Mouse (Mus musculus) layer of hippocampus, adult 11-12 months (tissue): ENCODE measurements around the gene Dleu7.

Source experiments
- DNase-seq: peaks from one replicate; pipeline ENCODE4 v3.0.0; 2022; ENCODE audit warnings: low spot score

The Dleu7 gene

DNA sequence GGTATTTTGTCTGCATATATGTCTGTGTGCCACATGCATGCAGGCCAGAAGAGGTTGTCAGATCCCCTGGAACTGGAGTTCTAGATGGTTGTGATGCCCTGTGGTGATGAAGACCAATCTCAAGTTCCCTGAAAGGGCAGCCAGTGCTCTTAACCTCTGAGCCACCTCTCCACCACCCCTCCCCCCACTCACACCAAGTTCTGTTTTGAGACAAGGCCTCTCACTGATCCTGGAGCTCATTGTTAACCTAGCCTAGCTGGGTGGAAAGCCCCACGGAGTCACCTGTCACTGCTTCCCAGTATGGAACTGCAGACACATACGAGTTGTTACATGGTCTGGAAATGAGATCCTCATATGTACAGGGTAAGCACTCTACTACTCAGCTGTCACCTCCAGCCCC is 9.9 kb downstream of the Dleu7 start:
- DNase-seq = no peak

DNA sequence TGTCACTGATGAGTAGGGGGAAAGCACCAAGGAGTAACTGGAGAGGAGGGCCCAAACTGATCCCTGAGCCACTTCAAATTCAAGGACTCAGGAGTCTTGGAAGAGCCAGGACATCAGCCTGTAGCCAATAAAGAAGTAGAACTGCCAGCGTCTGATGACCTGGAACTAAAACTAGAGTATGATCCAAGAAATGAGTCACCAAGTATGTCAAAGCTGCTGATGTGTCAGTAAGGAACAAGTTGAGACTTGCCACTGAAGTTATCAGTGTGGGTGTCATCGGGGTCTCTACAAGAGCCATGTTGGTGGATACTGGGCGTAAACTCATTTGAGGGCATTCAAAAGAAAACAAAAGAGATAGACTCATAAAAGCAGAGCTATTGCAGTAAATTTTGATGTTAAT is 19.2 kb downstream of the Dleu7 start:
- DNase-seq = no peak

DNA sequence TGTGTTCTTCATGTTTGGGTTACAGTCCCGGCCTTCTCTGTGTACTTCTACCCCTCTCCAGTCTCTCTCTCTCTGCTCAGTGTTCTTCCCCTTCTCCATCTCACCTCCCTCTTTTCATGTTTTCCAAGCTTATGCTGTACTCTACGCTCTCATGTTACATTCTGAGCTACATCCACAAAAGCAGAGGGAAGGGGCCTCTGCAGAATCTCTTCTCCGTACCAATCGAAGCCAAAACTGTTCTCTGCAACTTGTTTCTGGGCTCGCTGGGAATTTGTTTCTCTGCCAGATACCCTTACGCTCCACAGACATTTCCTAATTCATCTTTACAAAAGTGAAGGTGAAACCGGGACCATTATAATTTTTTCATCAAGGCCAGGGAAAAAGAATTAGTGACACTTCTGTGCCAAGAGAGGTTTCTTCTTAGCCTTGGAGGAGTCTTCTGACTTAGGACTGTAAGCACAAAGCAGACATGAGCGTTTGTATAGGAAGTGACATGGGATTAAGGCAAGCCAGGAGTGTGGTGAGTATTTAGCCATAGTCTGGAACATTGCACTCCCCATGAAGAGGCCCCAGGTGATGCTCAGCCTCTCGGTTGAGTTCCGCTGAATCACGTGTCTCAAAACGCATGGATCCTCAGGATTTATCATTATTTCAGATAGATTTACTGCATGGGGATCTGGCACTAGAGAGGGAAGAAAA is 22.0 kb downstream of the Dleu7 start:
- DNase-seq = no peak

DNA sequence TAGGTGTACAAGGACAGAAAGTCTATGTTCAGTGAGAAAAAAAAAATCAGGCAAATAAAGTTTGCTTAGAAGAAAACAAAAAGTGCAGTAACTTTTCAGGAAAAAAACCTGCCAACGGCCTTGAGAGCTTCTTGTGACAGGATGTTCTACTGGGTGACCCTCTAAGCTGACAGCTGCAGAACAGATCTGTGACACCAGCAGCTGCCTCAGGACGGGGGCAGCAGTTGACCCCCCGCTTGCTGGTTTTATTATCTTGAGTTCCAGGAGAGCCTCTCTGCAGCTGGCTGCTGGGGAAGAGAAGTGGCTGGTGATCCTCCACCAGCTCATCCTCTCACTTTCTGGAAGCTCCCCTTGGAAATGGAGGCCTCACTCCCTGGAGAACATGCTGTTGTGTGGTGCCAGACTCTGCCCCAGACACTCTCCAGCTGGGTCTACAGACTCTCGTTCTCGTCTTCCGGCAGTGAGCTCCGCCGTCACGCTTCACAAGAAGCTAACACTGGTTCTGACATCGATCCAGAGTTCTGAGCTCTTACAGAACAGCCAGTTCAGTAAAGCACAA is 33.8 kb downstream of the Dleu7 start:
- no peak for DNase-seq

DNA sequence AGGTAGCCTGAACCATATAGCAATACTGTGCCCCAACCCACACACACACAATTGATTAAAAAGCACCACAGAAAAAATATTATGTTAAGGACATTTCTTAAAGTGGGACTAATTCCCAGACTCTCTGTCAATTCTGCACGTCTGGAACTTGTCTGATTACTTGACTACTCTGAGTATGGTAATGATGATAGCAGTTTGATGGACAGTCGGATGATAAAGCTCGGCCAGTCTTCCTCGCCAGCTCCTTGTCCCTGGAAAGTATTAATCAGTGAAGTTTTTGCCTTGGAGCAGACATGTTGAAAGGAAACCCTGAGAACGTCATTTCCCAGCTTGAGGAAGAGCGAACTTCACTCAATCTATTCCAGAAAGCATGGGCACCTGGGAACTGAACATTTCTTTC is 34.7 kb downstream of the Dleu7 start:
- DNase-seq = no peak

DNA sequence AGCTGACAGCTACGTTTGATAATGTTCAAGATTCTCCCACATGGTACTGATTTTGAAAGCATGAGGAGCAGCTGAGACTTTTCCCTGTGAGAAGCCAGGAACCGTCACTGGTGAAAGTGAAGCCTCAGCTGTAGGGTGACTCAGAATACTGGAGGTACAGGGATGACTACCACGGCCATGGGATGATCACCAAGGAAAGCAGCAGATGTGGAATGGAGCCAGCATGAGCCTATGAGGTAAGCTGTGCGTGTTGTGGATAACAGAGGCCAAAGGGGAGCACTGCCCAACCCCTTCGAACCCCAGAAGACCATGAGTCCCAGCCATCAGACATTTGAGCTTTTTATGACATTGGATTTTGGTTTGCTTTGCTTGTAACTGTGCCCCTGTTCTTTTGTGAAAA is 36.8 kb downstream of the Dleu7 start:
- DNase-seq = no peak

DNA sequence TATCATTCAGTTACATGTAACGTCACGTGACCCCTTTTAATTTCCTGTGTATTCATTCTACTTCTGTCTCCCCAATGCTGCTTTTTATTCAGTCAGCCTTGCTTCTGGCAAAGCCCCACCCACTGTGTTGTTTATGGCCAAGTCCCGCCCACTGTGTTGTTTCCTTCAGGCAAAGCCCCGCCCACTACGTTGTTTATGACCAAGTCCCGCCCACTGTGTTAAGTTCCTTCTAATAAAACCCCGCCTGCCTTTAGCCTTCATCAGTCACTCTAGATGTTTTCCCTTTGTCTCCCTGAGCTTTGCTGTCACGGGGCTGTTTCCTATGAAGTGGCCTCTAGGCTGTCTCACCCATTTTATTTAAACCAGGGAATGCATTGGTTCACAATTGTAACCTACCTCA is 38.5 kb downstream of the Dleu7 start:
- no peak for DNase-seq

DNA sequence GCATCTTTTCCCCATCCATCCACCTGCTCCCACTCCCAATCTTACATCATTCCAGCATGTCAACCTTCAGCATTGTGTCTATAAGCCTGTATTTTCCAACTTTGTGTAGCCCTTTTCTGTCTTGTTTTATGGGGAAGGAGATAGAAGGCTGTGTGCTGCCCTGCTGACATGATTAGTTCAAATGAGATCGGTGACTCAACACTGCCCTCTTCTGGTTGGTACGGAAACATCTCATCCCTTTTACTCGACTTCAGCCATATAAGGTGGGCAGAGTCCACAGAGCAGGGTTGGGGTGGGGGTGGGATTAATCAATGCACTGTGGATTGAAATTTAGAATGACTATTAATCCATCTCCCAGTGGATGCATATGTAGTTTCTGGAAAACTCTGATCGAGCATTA is 40.8 kb downstream of the Dleu7 start:
- DNase-seq = peak; percentile 67

DNA sequence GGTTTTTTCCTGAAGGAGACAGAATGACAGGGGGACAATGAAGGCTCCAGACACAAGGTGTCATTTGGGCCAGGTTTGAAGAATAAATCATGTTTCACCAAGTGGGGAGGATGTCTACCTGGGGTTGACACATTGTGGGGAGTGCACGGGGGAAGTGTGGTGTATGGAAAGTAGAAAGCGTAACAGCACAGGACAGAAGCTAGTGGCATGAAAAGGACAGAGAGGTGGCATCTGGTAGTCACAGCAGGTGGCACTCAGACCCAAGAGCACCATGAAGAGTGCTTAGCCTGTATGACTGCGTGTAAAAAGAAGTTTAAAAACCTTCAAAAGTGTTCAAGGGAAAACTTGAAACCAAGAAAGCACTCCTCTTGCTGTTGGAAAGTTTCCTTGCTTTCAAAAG is 42.8 kb downstream of the Dleu7 start:
- DNase-seq = no peak

DNA sequence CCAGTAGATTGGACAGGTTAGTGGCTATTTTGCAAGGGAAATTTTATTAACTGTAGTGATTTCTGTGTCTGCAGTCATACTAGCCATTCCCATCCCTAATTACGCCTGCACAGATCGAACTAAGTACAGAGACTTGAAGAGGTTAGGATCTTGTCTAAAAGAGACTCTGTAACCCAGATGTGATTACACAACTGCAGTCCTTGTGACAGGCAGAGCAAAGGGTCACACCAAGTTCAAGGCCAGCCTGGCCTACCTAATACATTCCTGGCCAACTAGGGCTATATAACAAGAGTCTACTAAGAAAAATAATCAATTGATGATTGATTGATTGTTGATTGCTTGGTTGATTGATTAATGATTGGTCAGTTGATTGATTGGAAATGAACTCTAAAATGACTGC is 43.6 kb downstream of the Dleu7 start:
- DNase-seq = no peak

DNA sequence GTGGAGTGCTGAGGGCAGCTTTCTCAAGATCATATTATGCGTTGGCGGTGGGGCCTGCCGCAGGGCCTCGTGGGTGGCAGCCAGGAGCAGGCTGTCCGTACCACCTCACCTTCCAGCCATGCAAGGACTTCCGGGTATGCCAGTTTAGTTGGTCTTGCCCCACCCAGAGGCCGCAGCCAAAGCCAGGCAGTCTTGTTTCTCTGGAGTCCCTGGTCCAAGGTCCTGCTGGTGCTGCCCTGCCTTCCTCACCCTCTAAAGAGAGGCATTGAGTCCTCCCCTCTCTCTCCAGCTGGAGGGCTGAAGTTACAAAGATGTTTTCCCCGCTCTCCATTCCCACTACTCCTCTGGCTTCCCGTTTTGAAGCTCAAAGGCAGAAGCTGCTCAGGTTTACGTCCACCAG is 44.1 kb downstream of the Dleu7 start:
- no peak for DNase-seq

DNA sequence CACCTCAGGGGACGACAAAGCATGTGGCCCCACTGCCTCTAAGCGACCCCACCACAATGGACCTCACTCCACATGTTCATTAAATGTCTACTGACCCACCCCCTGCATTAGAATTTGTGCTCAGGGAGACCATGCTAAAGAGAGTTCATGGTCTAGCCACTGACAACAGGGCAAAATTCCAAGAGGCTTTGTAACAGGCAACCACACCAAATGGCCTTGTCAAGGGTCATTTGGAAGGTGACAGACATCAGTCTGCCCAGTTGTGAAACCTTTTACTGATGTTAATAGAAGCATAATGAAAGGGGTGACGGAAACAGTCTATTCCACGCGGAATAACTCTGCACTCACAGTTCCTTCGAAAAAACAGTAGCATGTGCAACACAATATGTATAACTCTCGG is 44.5 kb downstream of the Dleu7 start:
- no peak for DNase-seq

DNA sequence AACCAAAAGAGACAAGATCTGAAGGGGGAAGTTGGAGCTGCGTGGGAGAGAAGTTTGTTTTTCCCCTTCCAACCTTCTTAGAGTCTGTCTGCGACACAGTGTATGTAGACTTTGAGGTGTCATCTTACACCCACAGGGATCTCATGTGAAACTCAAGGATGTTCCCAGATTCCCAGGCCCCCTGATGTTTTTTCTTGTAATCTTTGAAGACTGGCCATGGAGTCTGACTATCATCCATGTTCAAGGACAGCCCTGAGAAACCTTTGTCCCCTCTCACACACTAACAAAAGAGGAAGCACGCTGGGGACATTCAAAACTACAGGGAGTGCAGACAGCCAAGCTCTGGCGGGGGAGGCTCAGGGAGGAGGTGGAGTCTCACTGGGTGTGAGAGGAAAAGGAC is 47.3 kb downstream of the Dleu7 start:
- DNase-seq = peak; percentile 16

DNA sequence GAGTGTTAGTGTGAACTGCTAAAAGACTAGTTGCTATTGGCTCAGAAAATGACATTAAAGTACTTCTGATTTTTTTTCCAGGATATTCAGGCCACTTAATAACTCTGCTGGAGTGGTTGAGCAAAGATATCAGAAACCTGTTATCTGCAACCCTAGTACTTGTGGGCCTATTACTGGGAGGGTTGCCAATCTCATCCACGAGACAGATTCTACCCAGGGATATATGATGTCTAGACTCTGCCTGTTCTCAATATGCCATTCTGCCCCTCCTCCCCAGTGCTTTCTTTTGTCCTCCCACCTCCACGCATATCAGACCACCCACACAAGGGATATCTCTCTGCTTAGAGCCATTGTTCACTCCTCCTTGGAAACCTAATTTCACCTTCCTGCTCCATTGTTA is 49.3 kb downstream of the Dleu7 start:
- DNase-seq = no peak

DNA sequence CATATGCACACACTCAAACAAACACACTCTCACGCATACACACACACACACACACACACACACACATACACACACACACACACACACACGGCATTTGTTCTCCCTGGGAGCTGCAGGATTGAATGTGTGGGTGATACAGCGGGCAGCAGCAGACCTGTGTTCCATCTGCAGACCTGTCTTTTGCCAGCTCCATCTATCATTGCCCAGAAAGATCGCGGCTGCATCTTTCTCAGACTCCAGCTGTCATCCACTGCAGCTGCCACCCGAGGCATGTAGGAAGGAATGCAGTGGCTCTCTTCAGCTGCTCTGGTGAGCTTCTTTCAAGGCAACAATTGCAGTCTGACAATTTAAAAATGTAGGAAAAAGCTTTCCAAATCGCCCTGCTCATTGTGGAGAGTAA is 56.9 kb downstream of the Dleu7 start:
- DNase-seq = no peak

DNA sequence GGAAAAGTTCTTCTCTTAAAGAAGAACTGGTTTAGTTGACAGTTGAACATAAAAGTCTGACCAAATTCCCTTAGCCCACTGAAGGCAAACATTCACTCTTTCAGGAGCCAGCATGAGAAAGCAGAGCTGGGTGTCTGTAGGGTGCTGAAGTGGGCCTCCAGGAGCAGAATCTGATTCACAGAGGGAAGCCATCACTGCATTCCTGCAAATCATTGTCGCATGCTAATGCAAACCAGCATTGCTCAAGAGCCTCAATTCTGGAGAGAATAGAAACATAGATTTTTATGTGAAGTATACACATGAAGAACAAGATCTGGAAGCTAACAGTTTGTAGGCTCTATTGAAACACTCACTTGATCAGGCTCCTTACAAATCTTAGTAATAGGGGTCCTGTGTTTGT is 57.6 kb downstream of the Dleu7 start:
- no peak for DNase-seq

DNA sequence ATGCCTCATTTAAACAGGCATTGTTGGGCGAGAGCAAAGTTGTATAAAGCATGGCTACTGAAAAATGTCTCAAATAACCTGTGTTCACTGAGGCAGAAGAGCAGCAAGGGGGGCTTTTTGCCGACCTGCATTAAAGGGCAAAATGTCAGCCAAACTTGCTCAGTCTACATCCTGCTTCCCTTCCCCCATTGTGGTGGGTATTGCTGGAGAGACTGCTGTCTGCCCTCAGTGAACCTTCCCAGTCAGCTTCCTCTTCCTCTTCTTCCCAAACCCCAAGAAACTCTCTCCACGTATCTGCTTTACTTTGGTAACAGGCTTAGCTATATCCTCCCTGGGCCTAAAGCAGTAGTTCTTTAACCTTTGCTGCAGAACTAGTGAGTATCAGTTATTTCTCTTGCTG is 61.9 kb downstream of the Dleu7 start:
- no peak for DNase-seq

DNA sequence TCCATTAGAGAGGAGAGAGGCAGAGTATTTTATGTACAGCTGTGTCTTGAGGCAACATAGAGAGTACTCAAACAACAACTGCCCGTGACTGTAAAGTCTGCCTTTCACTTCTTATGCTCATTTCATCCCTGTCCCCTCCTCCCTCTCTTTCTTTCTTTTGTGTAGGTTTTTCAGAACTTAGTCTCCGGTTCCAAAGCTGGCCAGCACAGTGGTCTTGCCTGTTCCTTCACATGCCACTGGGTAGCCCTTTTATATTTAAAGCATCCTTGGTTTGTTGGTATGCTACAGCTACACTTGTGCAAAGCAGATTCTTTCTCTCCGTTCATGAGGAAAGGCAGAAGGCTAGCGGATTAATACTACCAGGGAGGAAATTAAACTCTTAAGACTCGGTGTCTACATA is 65.7 kb downstream of the Dleu7 start:
- no peak for DNase-seq

DNA sequence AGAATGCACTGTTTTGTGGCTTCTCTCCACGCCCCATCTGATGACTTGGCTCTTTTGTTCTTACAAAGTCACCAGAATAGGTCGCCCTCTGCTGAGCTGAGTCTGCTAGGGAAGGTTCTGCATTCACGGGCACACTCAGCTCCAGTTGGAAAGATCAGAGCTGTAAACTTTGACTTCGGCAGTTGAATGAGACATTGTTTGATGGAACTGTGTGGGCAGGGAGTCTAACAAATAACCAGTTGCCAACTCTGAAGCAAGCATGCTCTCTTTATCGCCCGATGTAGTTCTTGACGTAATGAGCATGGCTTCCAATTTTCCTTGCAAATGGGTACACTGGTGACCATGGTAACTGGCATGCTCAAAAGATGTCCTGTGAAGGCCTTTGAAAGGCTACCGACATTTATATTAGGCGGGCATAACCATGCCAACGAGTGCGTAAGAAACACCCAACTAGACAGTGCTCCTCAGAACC is 66.2 kb downstream of the Dleu7 start:
- peak; percentile 60 for DNase-seq
